Mouse (Mus musculus): ENCODE results near the gene Cdk12. TPM values are rescaled to one million over a fixed set of nuclear protein-coding genes. Genes with fewer than 3 reads are reported as not detected.
"Not testable (repeated sequence)": the region's sequence is repeated elsewhere in the genome, so short reads cannot be mapped to it uniquely, and the experiment has no call there.

The Cdk12 gene
- total RNA-seq (2021), result 46.2 and 46.6 TPM in 2 replicates
- long read RNA-seq, experiment 1, partial matches to known transcripts, result 2 of 10 reads
- long read RNA-seq, experiment 1, other reads (novel, unspliced or antisense), result 8 of 10 reads
- long read RNA-seq, experiment 2, full-length matches to known transcripts, result 1 of 3 reads
- long read RNA-seq, experiment 2, partial matches to known transcripts, result 0 of 3 reads
- long read RNA-seq, experiment 2, other reads (novel, unspliced or antisense), result 2 of 3 reads

DNA sequence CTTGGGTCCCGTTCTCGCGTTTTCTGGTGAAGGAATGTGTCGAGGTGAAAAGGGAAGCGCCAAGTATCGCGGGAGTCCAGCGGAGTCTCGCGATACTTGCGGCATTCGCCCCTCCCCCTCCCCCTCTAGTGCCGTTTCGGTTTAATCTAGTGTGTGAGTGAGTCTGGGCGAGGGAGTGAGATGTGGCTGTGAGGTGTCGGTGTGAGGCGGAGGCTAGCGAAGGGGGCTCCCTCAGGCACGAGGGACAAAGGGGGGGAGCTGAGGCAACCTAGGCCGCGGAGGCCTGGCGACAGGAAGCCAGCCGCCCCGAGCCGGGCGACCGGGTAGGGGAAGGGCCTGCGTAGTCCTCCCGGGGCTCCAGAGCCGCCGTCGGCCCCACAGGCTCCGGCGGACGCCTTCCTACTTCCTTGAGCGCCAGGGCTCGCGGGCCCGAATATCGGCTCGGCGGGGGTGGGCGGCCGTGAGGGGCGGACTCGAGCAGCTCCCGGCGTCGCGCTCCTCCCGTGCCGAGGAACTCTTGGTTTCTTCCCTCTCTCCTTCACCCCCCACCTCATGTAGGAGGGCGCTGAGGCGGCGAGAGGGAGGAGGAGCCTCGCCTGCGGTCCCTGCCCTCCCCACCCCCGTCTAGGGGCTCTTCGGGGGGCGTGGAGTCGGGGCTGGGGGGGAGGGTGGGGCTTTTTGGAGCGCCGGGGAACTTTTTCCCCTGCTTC is at the start of gene Cdk12:
TSS of gene Cdk12 (plus strand) at position 419 of the 710 bp plus-strand sequence.
- peak; percentile 97 for DNase-seq

DNA sequence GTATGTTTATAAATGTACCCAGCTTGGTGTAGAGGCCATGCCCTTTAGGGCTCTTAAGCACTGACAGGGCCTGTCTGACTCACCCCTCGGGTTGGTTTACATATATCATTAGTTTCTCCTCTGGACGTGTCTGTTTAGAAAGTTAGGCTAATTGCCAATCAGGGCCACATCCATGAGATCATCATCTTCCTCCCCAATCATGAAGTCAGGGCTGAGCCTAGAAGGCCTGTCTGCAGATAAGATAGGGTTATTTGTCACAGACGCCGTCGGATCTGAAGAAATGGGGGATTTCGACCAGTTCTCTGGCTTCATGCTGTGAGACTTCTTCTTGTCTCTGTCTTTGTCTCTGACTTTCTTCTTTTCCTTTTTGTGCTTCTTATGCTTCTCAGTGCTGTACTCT is 47.8 kb upstream of the Cdk12 start:
- no peak for DNase-seq

DNA sequence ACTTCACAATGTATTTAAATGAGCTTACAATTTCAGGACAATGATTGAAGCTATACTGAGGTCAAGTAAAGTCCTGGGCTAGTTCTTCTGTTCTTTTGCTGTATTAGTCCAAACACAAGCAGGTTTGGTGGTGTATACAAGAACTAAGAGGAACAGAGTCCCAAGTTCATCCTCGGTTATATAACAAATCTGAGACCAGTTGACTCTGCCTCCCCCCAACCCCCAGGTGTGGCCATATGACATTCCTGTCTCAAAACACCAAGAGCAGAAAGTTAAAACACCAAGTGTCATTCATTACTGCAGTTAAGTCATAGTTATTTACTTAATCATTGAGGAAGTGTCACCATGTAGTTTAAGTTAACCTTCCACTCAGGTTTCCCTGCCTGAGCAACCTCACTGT is 34.5 kb upstream of the Cdk12 start:
- DNase-seq, result no peak

DNA sequence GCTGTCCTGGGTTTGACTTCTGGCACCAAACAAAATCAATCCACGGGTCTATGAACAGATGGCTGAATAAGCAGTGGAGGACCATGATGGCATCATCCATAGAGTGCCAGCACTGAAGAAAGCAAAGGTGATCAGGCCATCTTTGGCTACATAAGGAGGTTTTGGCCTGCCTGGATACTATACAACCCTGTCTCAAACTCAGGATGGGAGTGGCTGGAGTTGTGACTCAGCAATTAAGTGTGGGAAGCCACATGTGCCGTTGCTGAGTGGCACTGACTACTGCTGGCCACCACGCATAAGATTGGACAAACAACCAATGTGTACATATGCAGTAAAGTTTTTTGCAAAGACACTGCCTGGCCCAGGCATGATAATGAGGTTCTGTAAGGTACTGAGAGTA is 20.7 kb upstream of the Cdk12 start:
- not testable (repeated sequence) for DNase-seq

DNA sequence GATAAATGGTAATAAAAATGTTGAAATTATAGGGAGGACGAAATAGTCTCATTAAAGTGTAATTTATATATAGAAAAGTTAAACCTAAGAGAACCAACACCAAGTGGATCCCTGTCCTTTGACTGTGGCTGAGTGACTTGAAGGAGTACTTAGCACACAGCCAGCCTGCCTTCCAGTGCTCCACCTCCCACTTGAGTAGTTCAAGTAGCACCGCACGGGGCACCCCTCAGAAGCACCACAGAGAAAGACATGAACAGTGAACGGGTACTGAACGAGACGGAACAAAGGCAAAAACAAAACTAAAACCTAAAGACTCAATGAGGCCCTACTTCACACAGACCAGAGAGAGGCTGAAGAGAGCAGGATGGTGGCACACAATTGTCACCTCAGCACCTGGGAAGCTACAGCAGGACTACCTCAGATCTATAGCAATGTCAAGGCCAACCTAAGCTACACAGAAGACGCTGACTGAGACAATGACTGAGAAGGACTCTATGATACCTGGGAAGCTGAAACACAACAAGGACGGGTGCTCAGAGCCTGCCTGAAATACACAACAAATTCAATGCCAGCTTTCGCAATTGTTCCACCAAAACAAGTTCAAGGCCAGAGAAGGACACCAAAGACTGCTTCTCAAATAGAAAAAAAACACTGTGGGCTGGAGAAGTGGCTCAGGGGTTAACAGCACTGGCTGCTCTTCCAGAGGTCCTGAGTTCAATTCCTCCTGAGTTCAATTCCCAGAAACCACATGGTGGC is 15.0 kb upstream of the Cdk12 start:
- peak; percentile 35 for DNase-seq

DNA sequence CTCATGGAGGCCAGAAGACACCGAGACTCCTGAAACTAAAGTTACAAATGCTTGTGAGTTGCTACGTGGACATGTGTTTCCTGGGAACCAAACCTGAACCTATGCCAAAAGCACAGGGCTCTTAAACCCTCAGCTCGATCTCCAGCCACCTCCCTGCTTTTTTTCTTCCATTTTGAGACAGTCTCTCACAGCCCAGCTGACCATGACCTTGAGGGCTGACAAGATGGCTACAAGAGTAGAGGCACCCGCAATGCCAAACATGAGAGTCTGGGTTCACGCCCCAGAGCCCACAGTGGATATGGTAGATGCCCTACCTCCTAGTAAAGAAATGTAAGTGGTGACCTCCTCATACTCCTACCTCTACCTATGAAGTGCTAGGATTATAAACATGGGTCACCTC is 12.0 kb upstream of the Cdk12 start:
- peak; percentile 24 for DNase-seq

DNA sequence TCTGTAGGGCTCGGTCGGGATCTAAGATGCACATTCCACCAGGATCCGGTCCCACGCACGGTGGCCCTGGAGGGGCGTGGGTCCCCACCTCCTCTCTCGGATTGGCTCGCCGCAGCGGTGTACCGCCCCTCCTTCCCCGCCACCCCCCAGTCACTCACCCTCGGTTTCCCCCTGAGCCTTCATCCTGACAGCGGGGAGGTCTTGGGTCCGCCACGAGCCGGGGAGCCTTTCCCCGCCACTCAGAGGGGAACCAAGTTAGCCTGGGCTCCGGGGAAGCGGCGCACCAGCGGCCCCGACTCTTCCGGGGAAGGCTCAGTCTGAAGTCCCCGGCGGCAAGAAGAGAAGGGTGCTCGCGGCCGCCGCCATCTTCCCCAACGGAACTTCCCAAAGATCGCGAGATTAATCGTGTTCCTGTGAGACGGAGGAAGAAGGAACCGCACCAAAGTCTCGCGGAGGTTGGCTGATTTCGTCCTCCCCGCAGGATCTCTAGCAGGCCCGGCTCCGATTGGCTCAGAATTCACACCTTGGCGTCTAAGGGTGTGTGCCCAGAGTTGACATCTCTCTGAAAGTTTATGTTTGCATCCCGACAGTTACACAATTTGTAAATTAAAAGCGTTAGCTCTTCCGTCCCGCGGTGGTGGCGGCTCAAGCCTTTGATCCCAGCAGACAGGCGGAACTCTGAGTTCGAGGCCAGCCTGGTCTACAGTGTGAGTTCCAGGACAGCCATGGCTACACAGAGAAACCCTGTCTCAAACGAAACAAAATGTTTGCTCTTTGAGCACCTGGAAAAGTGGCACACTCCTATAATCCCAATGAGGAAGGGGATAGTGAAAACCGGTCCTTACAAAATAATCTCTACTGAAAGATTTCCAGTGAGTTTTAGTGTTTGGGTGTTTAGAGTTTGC is 9.7 kb upstream of the Cdk12 start, which contains the start of gene Med1:
TSS of gene Med1 (minus strand) at position 393 of the 905 bp plus-strand sequence.
- peak; percentile 96 for DNase-seq

DNA sequence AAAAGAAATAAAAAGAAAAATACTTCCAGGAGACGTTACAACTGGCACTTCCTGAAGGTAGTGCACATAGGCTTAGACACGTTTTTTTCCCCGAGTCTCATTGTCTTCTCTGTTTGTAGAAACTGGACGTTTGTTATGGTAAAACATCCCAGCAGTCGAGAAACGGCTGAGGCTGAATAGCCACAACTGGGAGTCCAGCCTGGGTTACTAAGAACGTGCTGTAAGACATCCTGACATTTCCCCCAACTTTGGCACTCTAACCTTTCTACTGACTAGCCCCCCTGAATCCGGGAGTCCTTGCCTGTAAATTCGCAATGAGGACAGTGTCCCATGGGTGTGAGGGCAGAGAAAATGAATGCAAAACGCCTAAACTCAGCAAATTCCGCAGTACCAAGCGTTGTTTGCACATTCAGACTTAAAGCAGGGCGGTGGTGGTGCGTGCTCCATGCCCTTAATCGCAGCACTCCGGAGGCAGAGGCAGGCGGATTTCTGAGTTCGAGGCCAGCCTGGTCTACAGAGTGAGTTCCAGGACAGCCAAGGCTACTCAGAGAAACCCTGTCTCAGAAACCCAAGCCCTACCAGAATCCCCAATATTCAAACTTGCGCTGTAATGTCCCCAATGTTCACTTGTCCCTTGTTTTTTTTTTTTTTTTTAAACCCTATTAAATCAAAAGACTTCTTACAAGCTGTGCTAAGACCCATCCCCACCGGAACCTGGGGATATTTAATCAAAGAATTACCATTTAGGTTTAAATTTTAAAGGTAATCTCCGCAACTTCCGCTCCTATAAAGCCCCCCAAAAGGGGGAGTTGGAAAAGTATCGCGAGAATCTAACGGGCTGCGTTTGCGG is 843 bp upstream of the Cdk12 start:
- DNase-seq, result peak; percentile 50

DNA sequence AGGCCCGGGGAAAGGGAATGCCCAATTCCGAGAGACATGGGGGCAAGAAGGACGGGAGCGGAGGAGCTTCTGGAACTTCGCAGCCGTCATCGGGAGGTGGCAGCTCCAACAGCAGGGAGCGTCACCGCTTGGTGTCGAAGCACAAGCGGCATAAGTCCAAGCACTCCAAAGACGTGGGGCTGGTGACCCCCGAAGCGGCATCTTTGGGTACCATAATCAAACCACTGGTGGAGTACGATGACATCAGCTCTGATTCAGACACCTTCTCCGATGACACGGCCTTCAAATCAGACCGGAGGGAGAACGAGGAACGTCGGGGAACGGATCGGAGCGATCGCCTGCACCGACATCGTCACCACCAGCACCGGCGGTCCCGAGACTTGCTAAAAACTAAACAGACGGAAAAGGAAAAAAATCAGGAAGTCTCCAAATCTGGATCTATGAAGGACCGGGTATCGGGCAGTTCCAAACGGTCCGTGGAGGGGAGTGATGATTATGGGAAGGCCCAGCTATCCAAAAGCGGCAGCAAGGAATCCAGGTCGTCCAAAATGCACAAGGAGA is 572 bp downstream of the Cdk12 start:
- DNase-seq, result no peak

DNA sequence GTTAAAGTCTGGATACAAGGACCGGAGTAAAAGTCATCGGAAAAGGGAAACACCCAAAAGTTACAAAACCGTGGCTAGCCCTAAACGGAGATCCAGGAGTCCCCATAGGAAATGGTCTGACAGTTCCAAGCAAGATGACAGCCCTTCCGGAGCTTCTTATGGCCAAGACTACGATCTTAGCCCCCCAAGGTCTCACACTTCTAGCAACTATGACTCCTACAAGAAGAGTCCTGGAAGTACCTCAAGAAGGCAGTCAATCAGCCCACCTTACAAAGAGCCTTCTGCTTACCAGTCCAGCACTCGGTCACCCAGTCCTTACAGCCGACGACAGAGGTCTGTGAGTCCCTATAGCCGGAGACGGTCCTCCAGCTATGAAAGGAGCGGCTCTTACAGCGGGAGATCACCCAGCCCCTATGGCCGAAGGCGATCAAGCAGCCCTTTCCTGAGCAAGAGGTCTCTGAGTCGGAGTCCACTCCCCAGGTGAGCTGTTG is 1.1 kb downstream of the Cdk12 start:
- DNase-seq, result peak; percentile 22

DNA sequence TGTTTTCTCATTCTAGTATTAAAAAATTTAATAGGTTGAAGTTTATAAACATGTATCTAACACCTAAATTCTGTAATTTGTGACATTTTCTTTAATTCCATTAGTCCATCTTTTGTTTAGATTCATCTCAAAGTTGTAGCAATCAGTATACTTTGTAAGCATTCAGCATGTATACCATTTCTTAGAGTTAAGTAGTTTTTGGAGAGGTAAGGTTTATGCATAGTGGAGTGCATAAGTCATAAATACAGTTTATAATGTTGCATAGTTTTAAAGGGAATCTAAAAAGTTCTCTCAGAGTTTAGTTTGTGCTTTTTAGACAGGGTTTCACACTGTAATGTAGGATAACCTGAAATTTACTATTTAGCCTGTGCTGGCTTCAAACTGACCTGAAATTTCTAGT is 2.6 kb downstream of the Cdk12 start:
- DNase-seq, result no peak

DNA sequence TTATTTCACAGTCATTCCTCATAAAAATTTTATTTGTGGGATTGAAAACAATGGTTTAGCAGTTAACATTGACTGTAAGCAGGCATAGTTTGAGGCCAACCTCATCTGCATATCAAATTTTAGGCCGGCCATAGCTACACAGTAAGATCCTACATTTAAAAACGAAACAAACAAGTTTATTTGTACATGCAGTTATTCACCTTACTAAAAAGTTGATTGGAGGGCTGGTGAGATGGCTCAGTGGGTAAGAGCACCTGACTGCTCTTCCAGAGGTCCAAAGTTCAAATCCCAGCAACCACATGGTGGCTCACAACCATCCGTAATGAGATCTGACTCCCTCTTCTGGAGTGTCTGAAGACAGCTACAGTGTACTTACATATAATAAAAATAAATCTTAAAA is 3.4 kb downstream of the Cdk12 start:
- not testable (repeated sequence) for DNase-seq

DNA sequence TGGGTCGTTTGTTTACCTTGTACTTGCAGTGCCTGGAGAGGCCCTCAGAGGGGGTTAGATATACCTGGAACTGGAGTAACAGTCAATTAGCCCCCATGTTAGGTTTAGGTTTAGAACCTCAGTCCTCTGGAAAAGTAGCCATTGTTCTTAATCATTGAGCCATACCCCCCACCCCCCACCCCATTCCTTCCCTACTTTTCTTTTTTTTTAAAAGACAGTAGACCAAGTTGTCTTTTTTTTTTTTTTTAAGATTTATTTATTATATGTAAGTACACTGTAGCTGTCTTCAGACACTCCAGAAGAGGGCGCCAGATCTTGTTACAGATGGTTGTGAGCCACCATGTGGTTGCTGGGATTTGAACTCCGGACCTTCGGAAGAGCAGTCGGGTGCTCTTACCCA is 6.8 kb downstream of the Cdk12 start:
- DNase-seq, result not testable (repeated sequence)

DNA sequence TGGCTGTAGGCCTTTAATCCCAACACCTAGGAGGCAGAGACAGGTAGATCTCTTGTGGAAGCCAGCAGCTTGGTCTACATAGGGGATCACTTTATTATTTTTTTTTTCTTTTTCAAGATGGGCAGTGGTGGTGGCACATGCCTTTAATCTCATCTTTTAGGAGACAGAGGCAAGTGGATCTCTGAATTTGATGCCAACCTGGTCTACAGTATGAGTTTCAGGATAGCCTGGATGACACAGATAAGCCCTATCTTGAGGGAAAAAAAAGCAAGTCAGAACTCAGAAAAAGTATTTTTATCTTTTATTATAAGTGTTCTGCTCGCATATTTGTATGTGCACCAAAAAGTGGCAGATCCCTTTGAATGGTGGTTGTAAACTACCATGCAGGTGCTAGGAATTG is 10.5 kb downstream of the Cdk12 start:
- DNase-seq, result no peak

DNA sequence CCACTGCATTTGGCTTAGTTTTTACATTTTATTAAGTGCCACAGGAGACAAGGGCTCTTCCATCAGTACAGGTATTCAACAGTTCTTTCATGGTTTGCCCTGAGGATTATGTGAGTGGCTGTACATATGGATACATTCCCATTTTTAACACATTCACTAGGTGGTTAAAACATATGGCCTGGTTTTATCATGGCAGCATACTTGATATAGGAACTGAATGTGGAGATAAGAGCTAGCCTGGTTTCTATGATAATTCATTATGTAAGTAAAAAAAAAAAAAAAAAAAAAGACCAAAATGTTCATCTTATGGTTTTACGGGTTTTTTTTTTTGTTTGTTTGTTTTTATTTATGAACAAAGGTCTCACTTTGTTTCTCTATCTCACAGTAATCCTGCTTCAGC is 23.5 kb downstream of the Cdk12 start:
- no peak for DNase-seq

DNA sequence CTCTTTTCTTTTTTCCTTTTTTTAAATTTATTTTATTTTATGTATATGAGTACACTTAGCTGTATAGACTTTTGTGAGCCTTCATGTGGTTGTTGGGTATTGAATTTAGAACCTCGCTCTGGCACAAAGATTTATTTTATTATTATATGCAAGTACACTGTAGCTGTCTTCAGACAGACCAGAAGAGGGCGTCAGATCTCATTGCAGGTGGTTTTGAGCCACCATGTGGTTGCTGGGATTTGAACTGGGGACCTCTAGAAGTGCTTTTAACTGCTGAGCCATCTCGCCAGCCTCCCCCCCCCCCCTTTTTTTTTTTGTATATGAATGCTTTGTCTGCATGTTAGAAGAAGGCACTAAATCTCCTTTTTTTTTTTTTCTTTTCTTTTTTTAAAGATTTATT is 35.6 kb downstream of the Cdk12 start:
- no peak for DNase-seq

DNA sequence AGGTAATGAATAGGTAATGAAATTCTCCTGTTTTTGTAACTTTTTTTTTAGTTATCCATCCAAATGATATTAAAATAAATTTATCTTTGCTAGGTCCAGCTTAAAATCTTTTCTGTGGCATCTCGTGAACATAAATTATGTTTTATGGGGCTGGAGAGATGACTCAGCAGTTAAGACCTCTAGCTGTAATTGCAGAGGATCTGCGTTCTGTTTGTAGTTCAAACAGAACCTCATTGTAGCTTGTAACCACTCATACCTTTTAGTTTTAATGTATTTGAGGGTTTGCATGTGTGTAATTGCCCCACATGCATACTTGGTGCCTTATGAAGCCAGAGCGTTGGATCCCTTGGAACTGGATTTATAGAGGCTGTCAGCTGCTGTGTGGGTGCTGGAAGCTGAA is 36.1 kb downstream of the Cdk12 start:
- DNase-seq, result no peak

DNA sequence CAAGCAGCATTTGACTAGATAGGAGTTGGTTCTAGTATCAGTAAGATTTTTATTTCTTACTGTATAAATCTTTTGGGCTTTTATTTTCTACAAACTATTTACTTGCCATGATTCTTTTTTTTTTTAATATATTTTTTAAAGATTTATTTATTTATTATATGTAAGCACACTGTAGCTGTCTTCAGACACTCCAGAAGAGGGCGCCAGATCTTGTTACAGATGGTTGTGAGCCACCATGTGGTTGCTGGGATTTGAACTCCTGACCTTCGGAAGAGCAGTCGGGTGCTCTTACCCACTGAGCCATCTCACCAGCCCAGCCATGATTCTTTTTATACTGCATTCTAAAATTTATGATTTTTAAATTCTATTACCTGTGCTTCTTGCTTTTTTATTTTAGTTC is 40.1 kb downstream of the Cdk12 start:
- not testable (repeated sequence) for DNase-seq

DNA sequence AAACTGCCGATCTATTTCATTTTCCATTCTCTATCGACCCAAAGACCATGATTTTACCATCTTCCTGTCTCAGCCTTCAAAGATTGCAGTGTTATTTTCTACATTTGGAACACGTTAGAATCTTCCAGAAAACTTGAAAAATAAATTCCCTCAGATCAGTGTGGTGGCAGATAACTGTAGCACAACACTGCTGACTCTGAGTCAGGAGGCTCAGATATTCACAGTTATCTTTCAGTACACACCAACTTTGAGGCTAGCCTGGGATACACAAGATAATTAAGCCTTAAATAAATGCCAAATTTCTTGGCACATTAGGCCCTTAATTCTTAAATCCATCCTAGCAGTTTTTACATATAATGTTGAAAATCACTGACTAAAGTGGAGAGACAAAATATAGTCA is 41.6 kb downstream of the Cdk12 start:
- DNase-seq, result no peak

DNA sequence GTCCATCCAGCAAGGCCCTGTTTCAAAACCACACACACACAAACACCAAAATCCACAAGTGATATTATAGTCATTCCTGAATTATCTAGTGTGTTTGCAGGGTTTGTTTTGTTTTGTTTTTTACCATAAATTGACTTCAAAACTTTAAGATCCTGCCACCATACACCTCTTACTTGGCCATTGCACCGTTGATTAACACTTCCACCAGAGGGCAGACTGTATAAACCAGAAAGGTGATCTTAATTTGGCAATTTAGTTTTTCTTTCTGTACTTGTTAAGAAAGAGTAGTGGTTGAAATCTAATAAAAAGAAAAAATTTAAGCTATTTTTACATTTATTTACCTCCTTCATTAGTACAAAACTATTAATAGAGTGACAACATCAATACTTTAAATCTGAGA is 44.5 kb downstream of the Cdk12 start:
- no peak for DNase-seq

DNA sequence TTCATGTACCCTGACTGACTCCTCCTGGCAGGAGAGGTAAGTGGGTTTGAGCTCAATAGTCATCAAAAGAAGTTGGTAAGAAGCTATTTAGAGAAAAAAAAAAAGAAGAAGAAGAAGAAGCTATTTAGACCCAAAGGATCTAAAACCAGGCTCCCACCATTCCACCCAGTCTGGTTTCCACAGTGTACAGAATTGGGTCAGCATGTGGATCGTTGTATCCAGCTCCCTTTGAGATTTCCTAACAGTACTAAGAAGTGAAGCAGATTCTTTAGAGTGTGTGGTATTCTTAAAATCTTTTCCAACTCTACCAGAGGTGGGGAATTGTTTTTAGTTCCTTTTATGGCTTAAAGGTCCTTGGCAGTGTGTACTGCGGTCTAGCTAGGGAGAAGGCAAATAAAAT is 50.9 kb downstream of the Cdk12 start:
- DNase-seq, result no peak
